Mouse (Mus musculus) layer of hippocampus, postnatal 14 days (tissue): ENCODE results near the gene Ak4. TPM values are rescaled to one million over a fixed set of nuclear protein-coding genes. Genes with fewer than 3 reads are reported as not detected.

ENCODE experiments used
- DNase-seq, 2 experiments: peaks; one replicate each; pipeline ENCODE4 v3.0.0; 2021 to 2022; ENCODE audit warnings: low spot score in 2 of 2, mixed read lengths in 1 of 2
- total RNA-seq, 2 experiments: library from RNA; stranded (reverse); gene quantifications; 2 replicates each; pipeline ENCODE4 v1.2.3; 2021

The Ak4 gene
- total RNA-seq, 2 experiments from 2014 or later = 50.0 to 61.6 TPM

GRCm38 (mm10) chr4:101457176-101457575 is 38.1 kb downstream of the Ak4 start:
- DNase-seq = no peak

- DNase-seq = peak; percentile 72 to 78
These were observed 39.3 kb downstream of the Ak4 start for GRCm38 (mm10) chr4:101458341-101458740.

GRCm38 (mm10) chr4:101459358-101459757 is 40.3 kb downstream of the Ak4 start:
- no peak for DNase-seq

- DNase-seq = no peak
These were observed 41.0 kb downstream of the Ak4 start for GRCm38 (mm10) chr4:101460114-101460513.

- no peak for DNase-seq
These were observed 43.0 kb downstream of the Ak4 start for GRCm38 (mm10) chr4:101462065-101462464.

GRCm38 (mm10) chr4:101466264-101466663 is 47.2 kb downstream of the Ak4 start:
- no peak for DNase-seq

- no peak for DNase-seq
These were observed 50.2 kb downstream of the Ak4 start for GRCm38 (mm10) chr4:101469242-101469641.

- no peak for DNase-seq
These were observed 51.5 kb downstream of the Ak4 start for GRCm38 (mm10) chr4:101470543-101470942.

- DNase-seq = no peak
These were observed 53.7 kb downstream of the Ak4 start for GRCm38 (mm10) chr4:101472767-101473166.

GRCm38 (mm10) chr4:101490320-101490917 is 71.3 kb downstream of the Ak4 start:
- no peak for DNase-seq

GRCm38 (mm10) chr4:101491704-101492103 is 72.6 kb downstream of the Ak4 start:
- DNase-seq = no peak

GRCm38 (mm10) chr4:101493611-101494197 is 74.6 kb downstream of the Ak4 start:
- no peak for DNase-seq

- DNase-seq = no peak
These were observed 77.1 kb downstream of the Ak4 start for GRCm38 (mm10) chr4:101496188-101496533.

- DNase-seq = peak in 1 of 2 experiments; percentile 35
These were observed 77.6 kb downstream of the Ak4 start, which contains the start of gene Dnajc6 for GRCm38 (mm10) chr4:101496534-101497237. Dnajc6 (plus strand) TSS chr4:101496648.

- DNase-seq = peak in 1 of 2 experiments; percentile 27
These were observed 78.3 kb downstream of the Ak4 start for GRCm38 (mm10) chr4:101497336-101497735.

- no peak for DNase-seq
These were observed 85.5 kb downstream of the Ak4 start for GRCm38 (mm10) chr4:101504470-101505007.

- no peak for DNase-seq
These were observed 86.9 kb downstream of the Ak4 start for GRCm38 (mm10) chr4:101505966-101506365.

GRCm38 (mm10) chr4:101506372-101506771 is 87.3 kb downstream of the Ak4 start:
- no peak for DNase-seq

GRCm38 (mm10) chr4:101507571-101508422 is 88.7 kb downstream of the Ak4 start:
- DNase-seq = peak; percentile 57 to 73

GRCm38 (mm10) chr4:101508431-101508830 is 89.4 kb downstream of the Ak4 start:
- no peak for DNase-seq
